Mouse (Mus musculus) spleen, adult 10 weeks (tissue): ENCODE data around the gene Smc2. TPM values are rescaled to one million over a fixed set of nuclear protein-coding genes. Genes with fewer than 3 reads are reported as not detected.

Experiments
- polyA plus RNA-seq: library from polyadenylated mRNA; stranded (reverse); fragments of 350-450 nt; fragmentation: Illumina TruSeq; extraction: RNeasy Lipid Tissue Mini Kit (QIAGEN cat#74804); gene quantifications from one replicate; pipeline ENCODE4 v1.2.3, GENCODE M21; 2015; ENCODE audit warnings: low replicate concordance; ENCODE audit not compliant: insufficient read depth

Gene Smc2
- 28.2 TPM for polyA plus RNA-seq

GRCm38 (mm10) chr4:52438886-52439664 is at the start of gene Smc2:
Gene Smc2, plus strand, starts transcription at chr4:52439243.

GRCm38 (mm10) chr4:52497144-52497543 is 58.1 kb downstream of the Smc2 start, which contains the start of gene Vma21-ps:
Gene Vma21-ps, minus strand, starts transcription at chr4:52497244.

Other genes starting within 250 kb of the Smc2 start
- gene Vma21-ps, start 58.0 kb downstream of the Smc2 start, polyA plus RNA-seq = not detected
- not detected for gene Toporsl, start 157.0 kb downstream of the Smc2 start, polyA plus RNA-seq